Mouse (Mus musculus): Measurements from ENCODE around the gene Qk. TPM values are rescaled to one million over a fixed set of nuclear protein-coding genes. Genes with fewer than 3 reads are reported as not detected.

Gene Qk
- polyA plus RNA-seq, 1 experiment from 2014 or later = 27.4 TPM

DNA sequence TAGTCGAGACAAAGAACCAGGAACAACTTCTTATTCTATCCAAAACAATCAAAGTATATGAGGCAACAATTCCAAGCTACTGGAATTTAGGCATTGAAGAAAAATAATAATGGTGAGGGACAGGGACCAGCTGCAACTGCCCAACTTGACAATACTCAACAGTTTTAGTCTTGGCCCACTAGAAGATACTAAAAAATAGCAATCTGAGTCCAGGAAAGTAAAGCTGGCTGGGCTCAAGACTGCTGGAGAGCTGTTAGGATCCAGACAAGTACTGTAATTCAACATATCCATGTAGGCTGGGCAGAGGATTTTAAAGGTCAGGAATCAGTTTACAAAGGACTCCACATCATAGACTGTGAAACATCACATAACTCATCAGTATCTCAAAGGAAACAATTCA is 79.6 kb downstream of the Qk start:
- no peak overlapping the region for H3K27ac ChIP-seq (replicated peaks)
- no peaks in the 10 kb centered on the region for H3K9me3 ChIP-seq (replicated peaks)
- no peaks in the 10 kb centered on the region for H3K36me3 ChIP-seq
- no peak overlapping the region for H3K4me3 ChIP-seq (replicated peaks)
- H3K4me1 ChIP-seq = no peaks in the 10 kb centered on the region
- ATAC-seq (ENCODE audit: insufficient number of reproducible peaks, low FRiP score, low TSS enrichment, low read depth) = no peak
- no peak overlapping the region for H3K9ac ChIP-seq
- no peak overlapping the region for H3K4me2 ChIP-seq (replicated peaks)
- H3K27me3 ChIP-seq = no peaks in the 10 kb centered on the region
- 78% methylated on average over 1 of the region's 1 CpGs for WGBS

DNA sequence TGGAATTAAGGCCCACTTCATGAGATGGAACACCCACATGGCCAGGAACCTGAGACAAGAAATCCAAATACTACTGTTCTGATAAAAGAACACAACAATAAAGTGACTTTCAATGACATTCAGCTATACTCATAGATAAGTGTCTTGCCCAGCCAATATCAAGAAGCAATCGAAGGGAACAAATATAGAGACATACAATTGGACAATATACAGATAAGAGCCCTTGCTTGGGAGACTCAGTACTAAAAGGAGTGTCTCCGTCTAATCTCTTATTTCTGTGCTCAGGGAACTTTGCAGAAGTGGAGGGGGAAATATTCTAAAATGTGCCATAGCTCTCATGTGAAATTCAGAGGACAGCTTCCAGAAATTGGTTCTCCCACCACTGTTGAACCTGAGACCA is 83.1 kb downstream of the Qk start:
- Histone ChIP-seq H3K27me3 (no peaks in the 10 kb centered on the region), H3K27ac (replicated peaks) (no peak overlapping the region), H3K9ac (no peak overlapping the region), H3K36me3 (no peaks in the 10 kb centered on the region), H3K9me3 (replicated peaks) (no peaks in the 10 kb centered on the region), H3K4me1 (no peaks in the 10 kb centered on the region), H3K4me3 (replicated peaks) (no peak overlapping the region), H3K4me2 (replicated peaks) (no peak overlapping the region)
- ATAC-seq (ENCODE audit: insufficient number of reproducible peaks, low FRiP score, low TSS enrichment, low read depth) = no peak
- WGBS = 93% methylated on average over 2 of the region's 2 CpGs

DNA sequence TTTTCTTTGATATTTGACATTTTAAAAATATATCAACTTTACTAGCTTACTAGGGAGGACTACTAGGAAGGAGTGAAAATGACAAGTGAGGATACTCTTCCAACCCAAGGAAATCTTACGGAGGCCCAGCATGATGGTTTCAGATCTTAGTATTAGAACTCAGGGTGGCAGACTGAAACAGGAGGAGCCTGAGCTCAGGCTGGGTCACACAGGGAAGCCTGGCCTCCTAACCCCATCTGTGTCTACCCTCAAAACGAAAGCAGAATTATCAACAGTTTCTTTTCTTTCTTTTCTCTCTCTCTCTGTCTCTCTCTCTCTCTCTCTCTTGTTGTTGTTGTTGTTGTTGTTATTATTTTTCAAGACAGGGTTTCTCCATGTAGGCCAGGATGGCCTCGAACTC is 87.2 kb downstream of the Qk start:
- WGBS = 94% methylated on average over 3 of the region's 3 CpGs

DNA sequence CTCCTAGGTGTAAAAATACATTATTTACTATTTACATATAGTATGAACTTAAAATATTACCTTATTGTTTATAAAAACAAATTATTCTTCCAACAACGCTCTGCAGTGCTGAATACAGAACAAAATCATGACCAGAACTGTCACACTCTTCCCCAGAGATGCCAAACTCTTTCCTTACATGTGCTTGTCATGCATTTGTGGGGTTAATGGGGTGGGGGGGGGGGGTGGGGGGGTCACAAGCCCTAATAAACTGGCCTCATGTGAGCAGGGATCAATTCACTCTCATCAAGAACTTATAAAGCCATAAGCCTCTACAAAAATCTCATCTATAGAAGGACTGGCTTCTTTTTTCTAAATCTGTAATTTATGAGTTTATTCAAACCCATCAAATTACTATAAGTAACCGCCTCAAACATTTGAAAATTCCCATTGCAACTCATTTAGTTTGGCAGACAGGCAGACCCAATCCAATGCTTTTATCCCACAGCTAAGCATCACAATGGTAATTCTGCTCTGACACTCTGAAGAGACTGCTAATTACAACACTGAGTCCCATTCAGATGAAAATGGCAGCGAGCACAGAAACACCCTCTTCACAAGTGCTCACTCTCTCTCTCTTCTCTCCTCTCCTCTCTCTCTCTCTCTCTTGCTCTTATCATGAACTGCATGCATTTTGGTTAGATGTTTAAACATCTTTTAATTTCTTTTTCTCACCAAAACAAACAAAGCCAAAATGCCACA is 91.7 kb downstream of the Qk start:
- H3K9ac ChIP-seq = no peak overlapping the region
- H3K4me3 ChIP-seq (replicated peaks) = no peak overlapping the region
- no peak overlapping the region for H3K27ac ChIP-seq (replicated peaks)
- H3K27me3 ChIP-seq = no peaks in the 10 kb centered on the region
- no peak for ATAC-seq (ENCODE audit: insufficient number of reproducible peaks, low FRiP score, low TSS enrichment, low read depth)
- 66% methylated on average over 3 of the region's 3 CpGs for WGBS
- no peak overlapping the region for H3K4me2 ChIP-seq (replicated peaks)
- H3K36me3 ChIP-seq = no peaks in the 10 kb centered on the region
- no peaks in the 10 kb centered on the region for H3K9me3 ChIP-seq (replicated peaks)
- H3K4me1 ChIP-seq = no peaks in the 10 kb centered on the region

More for the DNA sequence above, 87.2 kb downstream of the Qk start:
- H3K4me1 ChIP-seq = no peaks in the 10 kb centered on the region
- no peak for ATAC-seq (ENCODE audit: insufficient number of reproducible peaks, low FRiP score, low TSS enrichment, low read depth)
- no peak overlapping the region for H3K4me3 ChIP-seq (replicated peaks)
- no peaks in the 10 kb centered on the region for H3K9me3 ChIP-seq (replicated peaks)
- H3K4me2 ChIP-seq (replicated peaks) = no peak overlapping the region
- H3K27ac ChIP-seq (replicated peaks) = no peak overlapping the region
- no peak overlapping the region for H3K9ac ChIP-seq
- H3K36me3 ChIP-seq = no peaks in the 10 kb centered on the region
- no peaks in the 10 kb centered on the region for H3K27me3 ChIP-seq

DNA sequence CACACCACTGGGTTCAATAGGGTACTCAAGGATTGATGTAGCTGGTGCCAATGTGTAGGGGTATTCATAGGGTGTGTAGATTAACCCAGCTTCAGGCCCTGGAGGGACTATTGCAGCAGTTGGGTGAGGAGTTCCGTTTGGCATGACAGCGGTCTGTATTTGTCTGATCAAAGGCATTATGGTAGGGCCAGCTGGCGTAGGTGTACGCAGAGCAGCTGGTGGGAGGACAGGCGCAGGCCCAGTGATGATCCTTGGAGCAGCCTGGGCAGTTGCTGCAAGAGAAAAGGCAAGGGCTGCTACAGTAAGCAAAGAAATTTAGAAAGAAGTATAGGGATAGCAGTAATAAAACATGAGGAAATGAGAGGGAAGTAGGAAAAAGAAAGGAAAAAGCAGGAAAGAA is 103.5 kb downstream of the Qk start:
- Histone ChIP-seq H3K36me3 (peaks cover 5% of the 10 kb centered on the region), H3K4me2 (replicated peaks) (no peak overlapping the region), H3K4me3 (replicated peaks) (no peak overlapping the region), H3K27me3 (no peaks in the 10 kb centered on the region), H3K9me3 (replicated peaks) (no peaks in the 10 kb centered on the region), H3K27ac (replicated peaks) (no peak overlapping the region), H3K4me1 (no peaks in the 10 kb centered on the region), H3K9ac (no peak overlapping the region)
- no peak for ATAC-seq (ENCODE audit: insufficient number of reproducible peaks, low FRiP score, low TSS enrichment, low read depth)
- WGBS = 81% methylated on average over 5 of the region's 5 CpGs

DNA sequence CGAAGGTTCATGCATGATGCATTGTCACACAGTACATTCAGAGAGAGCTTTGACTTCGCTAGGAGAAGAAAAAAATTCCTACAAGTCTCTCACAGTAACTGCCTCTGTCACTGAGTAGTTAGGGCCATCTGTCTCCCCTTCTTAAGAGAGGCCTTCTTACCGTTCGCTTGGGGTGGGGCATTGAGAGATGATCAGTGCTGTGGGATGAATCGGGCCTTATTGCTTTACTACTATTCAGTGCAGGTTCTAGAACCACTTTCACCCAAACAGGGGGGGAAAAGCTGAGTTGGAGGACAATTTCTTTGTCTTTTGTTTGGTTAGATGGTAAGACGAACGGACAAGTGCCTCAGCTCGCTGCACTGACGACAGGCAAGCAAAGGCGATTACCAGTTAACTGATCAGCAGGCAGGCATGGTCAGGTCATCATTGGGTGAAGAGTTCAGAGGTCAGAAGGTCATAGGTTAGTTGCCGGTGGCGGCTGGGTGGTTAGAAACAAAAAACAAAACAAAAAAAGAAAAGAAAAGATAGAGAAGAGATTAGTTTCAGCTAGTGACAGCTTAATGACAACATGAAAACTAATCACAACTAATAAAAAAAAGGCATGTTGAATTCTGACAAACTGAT is 110.4 kb downstream of the Qk start:
- Histone ChIP-seq H3K27me3 (no peaks in the 10 kb centered on the region), H3K4me1 (no peaks in the 10 kb centered on the region), H3K36me3 (peaks cover 12% of the 10 kb centered on the region; the same call in 1 of the 2 replicates), H3K4me3 (replicated peaks) (no peak overlapping the region), H3K4me2 (replicated peaks) (no peak overlapping the region), H3K27ac (replicated peaks) (no peak overlapping the region), H3K9ac (no peak overlapping the region), H3K9me3 (replicated peaks) (no peaks in the 10 kb centered on the region)
- WGBS = 50% methylated on average over 12 of the region's 12 CpGs
- no peak for ATAC-seq (ENCODE audit: insufficient number of reproducible peaks, low FRiP score, low TSS enrichment, low read depth)

DNA sequence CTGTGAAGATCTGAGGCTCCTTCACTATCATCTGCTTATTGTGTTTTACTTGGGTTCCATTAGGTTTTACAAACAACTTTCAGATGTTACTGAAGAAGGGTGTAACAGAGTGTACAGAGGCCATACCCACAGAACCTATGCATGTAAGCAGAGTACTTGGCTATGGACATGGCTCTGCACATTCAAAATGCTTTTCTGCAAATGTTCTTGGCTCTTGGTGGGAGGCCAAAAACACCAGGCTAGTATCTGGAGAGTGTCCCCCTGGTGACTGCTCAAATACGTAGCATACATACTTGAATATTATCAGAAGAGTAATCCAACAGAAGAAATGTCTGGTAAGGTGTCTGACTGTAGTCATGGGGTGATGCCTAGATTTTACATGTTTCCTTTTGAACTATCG is 121.0 kb downstream of the Qk start:
- Histone ChIP-seq H3K27me3 (no peaks in the 10 kb centered on the region), H3K4me1 (0 out of 2 replicates have a peak, but pooled peaks cover 4% of the 10 kb centered on the region), H3K9me3 (replicated peaks) (no peaks in the 10 kb centered on the region), H3K36me3 (peaks cover 6% of the 10 kb centered on the region; the same call in 1 of the 2 replicates), H3K4me3 (replicated peaks) (no peak overlapping the region), H3K9ac (no peak overlapping the region), H3K4me2 (replicated peaks) (no peak overlapping the region), H3K27ac (replicated peaks) (peak overlapping the region; percentile 44; the same call in 1 of the 2 replicates)
- no peak for ATAC-seq (ENCODE audit: insufficient number of reproducible peaks, low FRiP score, low TSS enrichment, low read depth)
- WGBS = 69% methylated on average over 2 of the region's 2 CpGs

DNA sequence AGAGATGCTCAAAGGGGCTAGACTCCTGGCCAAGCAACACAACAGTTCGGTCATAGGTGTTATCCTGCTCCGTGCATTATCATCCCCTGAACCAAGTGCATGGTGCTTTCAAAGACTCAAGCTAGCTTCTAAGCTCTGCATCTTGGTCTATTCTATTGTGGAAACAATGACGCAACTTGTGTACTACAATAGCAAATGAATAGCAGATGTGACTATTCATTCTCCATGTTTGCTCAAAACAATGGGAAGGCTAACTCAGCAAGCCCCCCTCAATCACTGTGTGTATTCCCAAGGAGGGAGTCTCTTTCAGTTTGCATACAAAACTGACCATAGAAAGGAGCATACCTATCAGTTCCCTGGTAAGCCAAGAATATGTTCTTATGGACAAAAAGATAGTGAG is 121.4 kb downstream of the Qk start:
- H3K27ac ChIP-seq (replicated peaks) = peak overlapping the region; percentile 44; the same call in 1 of the 2 replicates
- H3K9me3 ChIP-seq (replicated peaks) = no peaks in the 10 kb centered on the region
- H3K4me3 ChIP-seq (replicated peaks) = no peak overlapping the region
- no peaks in the 10 kb centered on the region for H3K27me3 ChIP-seq
- peaks cover 6% of the 10 kb centered on the region; the same call in 1 of the 2 replicates for H3K36me3 ChIP-seq
- 0 out of 2 replicates have a peak, but pooled peaks cover 4% of the 10 kb centered on the region for H3K4me1 ChIP-seq
- no peak overlapping the region for H3K9ac ChIP-seq
- no peak for ATAC-seq (ENCODE audit: insufficient number of reproducible peaks, low FRiP score, low TSS enrichment, low read depth)
- no peak overlapping the region for H3K4me2 ChIP-seq (replicated peaks)
- WGBS = 76% methylated on average over 3 of the region's 3 CpGs

DNA sequence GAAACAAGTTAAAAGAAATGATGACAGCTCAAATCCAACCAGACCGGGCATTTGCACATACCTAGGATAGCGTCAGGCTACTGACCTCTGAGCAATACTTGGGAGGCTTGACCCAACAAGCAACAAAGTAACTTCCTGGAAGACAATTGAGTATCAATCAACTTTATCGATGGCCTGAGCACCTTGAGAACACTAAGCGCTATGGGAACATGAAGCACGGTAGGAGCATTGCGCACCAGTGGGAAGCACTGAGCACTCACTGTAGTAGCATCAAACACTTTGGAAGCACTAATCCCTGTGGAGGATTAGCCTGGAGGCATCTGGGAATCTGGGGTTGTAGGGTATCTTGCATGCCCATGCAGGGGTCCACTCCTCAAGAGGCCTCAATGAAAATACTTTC is 124.0 kb downstream of the Qk start:
- ATAC-seq (ENCODE audit: insufficient number of reproducible peaks, low FRiP score, low TSS enrichment, low read depth) = no peak
- H3K4me2 ChIP-seq (replicated peaks) = no peak overlapping the region
- no peak overlapping the region for H3K4me3 ChIP-seq (replicated peaks)
- 0 out of 2 replicates have a peak, but pooled peaks cover 4% of the 10 kb centered on the region for H3K4me1 ChIP-seq
- 93% methylated on average over 6 of the region's 6 CpGs for WGBS
- H3K9ac ChIP-seq = no peak overlapping the region
- H3K27me3 ChIP-seq = no peaks in the 10 kb centered on the region
- no peak overlapping the region for H3K27ac ChIP-seq (replicated peaks)
- H3K9me3 ChIP-seq (replicated peaks) = no peaks in the 10 kb centered on the region
- H3K36me3 ChIP-seq = peaks cover 6% of the 10 kb centered on the region; the same call in 1 of the 2 replicates

DNA sequence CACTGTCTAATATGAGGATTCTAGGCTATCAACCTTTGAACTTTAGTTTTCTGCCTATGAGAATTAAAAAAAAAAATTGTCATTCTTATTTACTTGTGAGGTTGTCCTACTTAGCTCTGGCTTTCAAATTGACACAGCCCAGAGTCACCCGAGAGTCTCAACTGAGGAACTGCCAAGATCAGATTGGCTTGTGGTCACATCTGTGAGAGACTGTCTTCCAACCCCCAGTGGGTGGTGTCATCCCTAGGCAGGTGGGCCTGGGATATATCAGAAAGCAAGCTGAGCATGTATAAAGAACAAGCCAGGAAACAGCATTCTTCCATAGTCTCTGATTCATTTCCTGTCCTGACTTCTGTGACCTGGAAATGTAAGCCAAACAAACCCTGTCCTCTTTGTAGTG is 128.8 kb downstream of the Qk start:
- no peaks in the 10 kb centered on the region for H3K9me3 ChIP-seq (replicated peaks)
- H3K4me1 ChIP-seq = no peaks in the 10 kb centered on the region
- H3K9ac ChIP-seq = no peak overlapping the region
- no peaks in the 10 kb centered on the region for H3K36me3 ChIP-seq
- 64% methylated on average over 1 of the region's 1 CpGs for WGBS
- H3K4me2 ChIP-seq (replicated peaks) = no peak overlapping the region
- H3K4me3 ChIP-seq (replicated peaks) = no peak overlapping the region
- ATAC-seq (ENCODE audit: insufficient number of reproducible peaks, low FRiP score, low TSS enrichment, low read depth) = no peak
- no peaks in the 10 kb centered on the region for H3K27me3 ChIP-seq
- no peak overlapping the region for H3K27ac ChIP-seq (replicated peaks)

DNA sequence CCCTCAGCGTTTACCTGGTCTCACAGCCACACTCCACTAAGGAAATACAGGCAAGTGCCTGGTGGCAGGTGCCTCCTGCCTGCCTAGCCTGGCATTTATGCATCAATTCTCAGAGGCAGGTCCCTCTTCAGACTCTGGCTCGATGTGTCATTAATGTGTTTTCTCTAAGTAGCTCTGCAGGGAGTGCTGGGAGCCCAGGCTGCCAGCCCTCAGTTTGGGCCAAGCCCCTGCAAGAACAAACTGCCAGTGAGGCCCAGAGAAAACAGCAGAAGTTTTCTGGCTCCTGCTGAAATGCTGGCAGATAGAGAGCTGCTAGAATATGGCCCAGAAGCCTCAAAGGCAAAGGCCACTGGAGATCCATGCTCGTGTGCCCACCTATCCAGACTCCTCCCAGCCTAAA is 131.2 kb downstream of the Qk start:
- Histone ChIP-seq H3K4me1 (no peaks in the 10 kb centered on the region), H3K27ac (replicated peaks) (no peak overlapping the region), H3K9me3 (replicated peaks) (no peaks in the 10 kb centered on the region), H3K4me3 (replicated peaks) (no peak overlapping the region), H3K27me3 (no peaks in the 10 kb centered on the region), H3K9ac (no peak overlapping the region), H3K36me3 (no peaks in the 10 kb centered on the region), H3K4me2 (replicated peaks) (no peak overlapping the region)
- WGBS = 67% methylated on average over 3 of the region's 3 CpGs
- no peak for ATAC-seq (ENCODE audit: insufficient number of reproducible peaks, low FRiP score, low TSS enrichment, low read depth)

Measured in embryonic facial prominence, embryonic 15.5 days (tissue).